27 mouse cellular contexts compared by ENCODE assay signal in the genomic region with DNA sequence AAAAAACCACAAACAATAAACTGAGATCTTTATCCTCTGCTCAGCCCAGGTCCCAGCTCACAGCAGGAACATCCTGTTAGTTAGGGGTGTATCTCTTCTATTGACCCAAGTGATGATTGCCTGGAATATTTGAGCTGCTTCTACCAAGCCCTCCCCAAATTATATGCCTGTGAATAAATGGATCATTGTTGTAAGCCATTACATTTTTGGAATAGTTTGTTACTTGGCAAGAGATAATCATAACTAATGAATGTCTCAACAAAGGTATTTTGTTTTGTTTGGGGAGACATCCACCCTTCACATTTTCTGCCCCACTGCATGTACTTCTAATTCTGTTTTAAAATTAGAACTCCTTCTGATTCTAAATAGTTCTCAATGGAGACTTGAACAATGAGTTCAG.
"Had no signal": no experiment of that assay in that cellular context is flagged by ENCODE, and none has a peak within 500 bp of the region (broad histone marks: within the 10 kb centered on the region; RNA-seq: fewer than 3 reads in every experiment).

No protein-coding gene starts in this region.

- H3K4me2 ChIP-seq: embryonic facial prominence, embryonic 12.5 days; embryonic facial prominence, embryonic 13.5 days; embryonic facial prominence, embryonic 15.5 days; forebrain, embryonic 12.5 days; forebrain, embryonic 13.5 days had no signal

- H3K4me1 ChIP-seq: embryonic facial prominence, embryonic 10.5 days; embryonic facial prominence, embryonic 12.5 days; embryonic facial prominence, embryonic 13.5 days; embryonic facial prominence, embryonic 15.5 days; forebrain, embryonic 12.5 days; heart, embryonic 10.5 days had no signal

- H3K9ac ChIP-seq: embryonic facial prominence, embryonic 12.5 days; embryonic facial prominence, embryonic 13.5 days; embryonic facial prominence, embryonic 15.5 days; forebrain, embryonic 12.5 days; forebrain, embryonic 13.5 days; forebrain, postnatal 0 days had no signal

- H3K4me3 ChIP-seq: embryonic facial prominence, embryonic 10.5 days; embryonic facial prominence, embryonic 12.5 days; embryonic facial prominence, embryonic 13.5 days; embryonic facial prominence, embryonic 15.5 days; erythroblast, embryonic 14.5 days; forebrain, embryonic 10.5 days; forebrain, embryonic 12.5 days; forebrain, embryonic 13.5 days; gastrocnemius, adult 2 months; heart, adult 2 months; heart, embryonic 10.5 days had no signal

- DNase-seq: cerebellum, adult 8-10 months; cerebellum, adult 9-10 months; cerebellum, adult 9-11 months; cerebellum, postnatal 10 days; cerebellum, postnatal 14 days; cerebellum, postnatal 25 days; cerebellum, postnatal 36 days; embryo, embryonic 11 days; forebrain, postnatal 0 days; gastrocnemius, adult 2 months; gastrocnemius, postnatal 10 days; gastrocnemius, postnatal 14 days; gastrocnemius, postnatal 25 days; gastrocnemius, postnatal 36 days; heart, adult 18-20 months; heart, adult 2 months had no signal

- H3K27ac ChIP-seq: embryonic facial prominence, embryonic 10.5 days; embryonic facial prominence, embryonic 12.5 days; embryonic facial prominence, embryonic 13.5 days; embryonic facial prominence, embryonic 15.5 days; forebrain, embryonic 10.5 days; forebrain, embryonic 12.5 days; forebrain, embryonic 13.5 days; gastrocnemius, adult 2 months; heart, adult 2 months; heart, embryonic 10.5 days had no signal

- ATAC-seq: forebrain, embryonic 13.5 days; forebrain, embryonic 14.5 days; forebrain, embryonic 16.5 days; forebrain, postnatal 0 days had no signal

- H3K27me3 ChIP-seq: embryonic facial prominence, embryonic 12.5 days; embryonic facial prominence, embryonic 13.5 days; embryonic facial prominence, embryonic 15.5 days; forebrain, embryonic 12.5 days; forebrain, embryonic 13.5 days had no signal

- H3K9me3 ChIP-seq: embryonic facial prominence, embryonic 10.5 days; embryonic facial prominence, embryonic 12.5 days; embryonic facial prominence, embryonic 13.5 days; embryonic facial prominence, embryonic 15.5 days; forebrain, embryonic 10.5 days; forebrain, embryonic 12.5 days; forebrain, embryonic 13.5 days; heart, embryonic 10.5 days had no signal

- H3K36me3 ChIP-seq: embryonic facial prominence, embryonic 10.5 days; embryonic facial prominence, embryonic 12.5 days; embryonic facial prominence, embryonic 13.5 days; embryonic facial prominence, embryonic 15.5 days; forebrain, embryonic 10.5 days; forebrain, embryonic 12.5 days; heart, embryonic 10.5 days had no signal
